Mouse (Mus musculus): ENCODE data around the gene Hcn1. TPM values are rescaled to one million over a fixed set of nuclear protein-coding genes. Genes with fewer than 3 reads are reported as not detected.
A peak's percentile ranks its signal among the peaks of the same experiment; 100 is the strongest.

The Hcn1 gene
- total and polyA plus RNA-seq, 3 experiments = 0.59 to 1.3 (median 1.2) TPM

DNA sequence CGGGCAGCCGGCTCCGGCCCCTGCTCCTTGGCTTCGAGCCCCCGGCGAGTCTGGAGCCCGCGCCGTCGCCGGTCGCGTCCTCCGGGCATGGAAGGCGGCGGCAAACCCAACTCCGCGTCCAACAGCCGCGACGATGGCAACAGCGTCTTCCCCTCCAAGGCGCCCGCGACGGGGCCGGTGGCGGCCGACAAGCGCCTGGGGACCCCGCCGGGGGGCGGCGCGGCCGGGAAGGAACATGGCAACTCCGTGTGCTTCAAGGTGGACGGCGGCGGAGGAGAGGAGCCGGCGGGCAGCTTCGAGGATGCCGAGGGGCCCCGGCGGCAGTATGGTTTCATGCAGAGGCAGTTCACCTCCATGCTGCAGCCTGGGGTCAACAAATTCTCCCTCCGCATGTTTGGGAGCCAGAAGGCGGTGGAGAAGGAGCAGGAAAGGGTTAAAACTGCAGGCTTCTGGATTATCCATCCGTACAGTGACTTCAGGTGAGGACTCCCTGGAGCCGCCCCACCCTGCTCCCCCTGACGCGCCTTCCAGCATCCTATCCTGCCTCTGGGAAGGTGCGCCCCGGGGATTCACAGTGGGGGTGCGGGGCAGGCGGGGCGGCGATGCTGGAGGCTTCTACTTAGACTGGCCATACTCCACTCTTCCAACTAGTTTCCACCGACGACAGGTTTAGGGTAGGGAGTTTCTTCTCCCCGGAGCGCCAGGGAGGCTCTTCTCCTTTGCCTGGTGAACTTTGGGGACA, 668 bp downstream of the Hcn1 start:
- Histone ChIP-seq H3K27ac (no peak overlapping the region), H3K4me3 (peak overlapping the region; percentile 34), H3K36me3 (ENCODE audit: control insufficient read depth, insufficient read depth, low read length) (no peaks in the 10 kb centered on the region), H3K9ac (ENCODE audit: low read depth, low read length) (no peak overlapping the region), H3K4me1 (ENCODE audit: control insufficient read depth, insufficient read depth, low read length) (no peaks in the 10 kb centered on the region), H3K79me2 (replicated peaks; ENCODE audit: control insufficient read depth, insufficient read depth, low read length) (no peaks in the 10 kb centered on the region), H3K27me3 (ENCODE audit: control insufficient read depth, insufficient read depth, low read length) (peaks cover 6% of the 10 kb centered on the region)
- intact Hi-C loops (cut with DNase I) = loop anchor here (2.0 to 10.0 kb wide), 3 partner anchors 202 to 750 kb away; no protein-coding TSS in a partner anchor
- WGBS = 2% methylated on average over 62 of the region's 62 CpGs
- DNase-seq = peak in 1 of 2 experiments; percentile 3
- TF ChIP-seq POLR2A (IDR thresholded peaks at IDR 0.05; ENCODE audit: insufficient read depth, low read depth, low read length) (no peak), CTCF (IDR thresholded peaks at IDR 0.05) (no peak), EP300 (IDR thresholded peaks at IDR 0.05; ENCODE audit: insufficient read depth, low read depth, low read length) (no peak)

DNA sequence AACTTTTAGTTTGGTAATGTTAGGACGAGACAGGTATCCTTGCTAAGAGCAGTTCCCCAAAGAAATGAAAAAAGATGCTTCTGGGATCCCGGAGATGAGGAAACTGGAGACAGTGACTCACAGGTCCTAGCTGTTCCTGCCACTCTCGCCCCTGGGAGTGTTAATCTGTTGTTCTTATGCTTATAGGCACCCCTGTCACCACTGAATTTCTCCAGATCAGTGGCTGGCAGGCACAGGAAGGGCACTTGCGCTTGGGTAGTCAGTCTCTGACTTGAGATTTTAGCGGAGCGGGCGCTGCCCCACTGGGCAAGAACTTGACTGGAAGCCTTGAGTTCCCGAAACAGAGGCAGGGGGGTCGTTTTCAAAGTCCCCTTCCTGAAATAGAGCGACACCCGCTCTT, 1.3 kb downstream of the Hcn1 start:
- DNase-seq = no peak
- WGBS = 15% methylated on average over 11 of the region's 11 CpGs
- Histone ChIP-seq H3K36me3 (ENCODE audit: control insufficient read depth, insufficient read depth, low read length) (no peaks in the 10 kb centered on the region), H3K4me3 (no peak overlapping the region), H3K4me1 (ENCODE audit: control insufficient read depth, insufficient read depth, low read length) (no peaks in the 10 kb centered on the region), H3K79me2 (replicated peaks; ENCODE audit: control insufficient read depth, insufficient read depth, low read length) (no peaks in the 10 kb centered on the region), H3K27me3 (ENCODE audit: control insufficient read depth, insufficient read depth, low read length) (peaks cover 6% of the 10 kb centered on the region), H3K9ac (ENCODE audit: low read depth, low read length) (no peak overlapping the region), H3K27ac (no peak overlapping the region)
- TF ChIP-seq POLR2A (IDR thresholded peaks at IDR 0.05; ENCODE audit: insufficient read depth, low read depth, low read length) (no peak), EP300 (IDR thresholded peaks at IDR 0.05; ENCODE audit: insufficient read depth, low read depth, low read length) (no peak)
- intact Hi-C loops (cut with DNase I) = loop anchor here (2.0 to 10.0 kb wide), 3 partner anchors 201 to 749 kb away; no protein-coding TSS in a partner anchor

- no peaks in the 10 kb centered on the region for H3K4me1 ChIP-seq (ENCODE audit: control insufficient read depth, insufficient read depth, low read length)
- H3K27ac ChIP-seq = no peak overlapping the region
- 24% methylated on average over 7 of the region's 7 CpGs for WGBS
- TF ChIP-seq EP300 (IDR thresholded peaks at IDR 0.05; ENCODE audit: insufficient read depth, low read depth, low read length) = no peak
- no peaks in the 10 kb centered on the region for H3K79me2 ChIP-seq (replicated peaks; ENCODE audit: control insufficient read depth, insufficient read depth, low read length)
- no peak overlapping the region for H3K4me3 ChIP-seq
- peaks cover 6% of the 10 kb centered on the region for H3K27me3 ChIP-seq (ENCODE audit: control insufficient read depth, insufficient read depth, low read length)
- intact Hi-C loops (cut with DNase I) = loop anchor here (5.0 to 10.0 kb wide), 2 partner anchors 201 to 748 kb away; no protein-coding TSS in a partner anchor
- H3K9ac ChIP-seq (ENCODE audit: low read depth, low read length) = no peak overlapping the region
- no peaks in the 10 kb centered on the region for H3K36me3 ChIP-seq (ENCODE audit: control insufficient read depth, insufficient read depth, low read length)
- no peak for DNase-seq
Observed at GRCm38 (mm10) chr13:117604073-117604472, 2.0 kb downstream of the Hcn1 start.

- Histone ChIP-seq H3K79me2 (replicated peaks; ENCODE audit: control insufficient read depth, insufficient read depth, low read length) (no peaks in the 10 kb centered on the region), H3K4me3 (no peak overlapping the region), H3K27ac (no peak overlapping the region), H3K4me1 (ENCODE audit: control insufficient read depth, insufficient read depth, low read length) (no peaks in the 10 kb centered on the region), H3K9ac (ENCODE audit: low read depth, low read length) (no peak overlapping the region), H3K27me3 (ENCODE audit: control insufficient read depth, insufficient read depth, low read length) (peaks cover 6% of the 10 kb centered on the region), H3K36me3 (ENCODE audit: control insufficient read depth, insufficient read depth, low read length) (no peaks in the 10 kb centered on the region)
- TF ChIP-seq CTCF (IDR thresholded peaks at IDR 0.05) (no peak), POLR2A (IDR thresholded peaks at IDR 0.05; ENCODE audit: insufficient read depth, low read depth, low read length) (no peak), EP300 (IDR thresholded peaks at IDR 0.05; ENCODE audit: insufficient read depth, low read depth, low read length) (no peak)
- WGBS = 72% methylated on average over 5 of the region's 5 CpGs
- DNase-seq = no peak
- intact Hi-C loops (cut with DNase I) = loop anchor here (5.0 to 10.0 kb wide), 2 partner anchors 200 to 747 kb away; no protein-coding TSS in a partner anchor
Observed at GRCm38 (mm10) chr13:117604971-117605750, 3.0 kb downstream of the Hcn1 start.

DNA sequence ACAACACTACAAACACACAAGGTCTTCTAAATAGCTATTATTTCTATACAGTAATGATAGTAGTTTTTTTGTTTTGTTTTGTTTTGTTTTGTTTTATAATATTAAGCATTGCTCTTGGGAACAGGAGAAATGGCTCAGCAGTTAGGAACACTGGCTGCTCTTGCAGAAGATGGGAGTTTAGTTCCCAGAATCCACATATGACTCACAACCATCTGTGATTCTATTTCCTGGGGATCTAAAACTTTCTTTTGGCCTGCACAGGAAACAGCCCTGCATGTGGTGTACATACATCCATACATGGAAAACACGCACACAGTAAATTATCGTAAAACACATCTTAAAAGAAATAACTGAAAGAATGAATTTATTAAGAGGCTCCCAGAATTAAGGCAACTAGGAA, 9.8 kb downstream of the Hcn1 start:
- DNase-seq = no peak
- H3K9ac ChIP-seq (ENCODE audit: low read depth, low read length) = no peak overlapping the region
- TF ChIP-seq CTCF (IDR thresholded peaks at IDR 0.05) (no peak), POLR2A (IDR thresholded peaks at IDR 0.05; ENCODE audit: insufficient read depth, low read depth, low read length) (no peak), EP300 (IDR thresholded peaks at IDR 0.05; ENCODE audit: insufficient read depth, low read depth, low read length) (no peak)
- 81% methylated on average over 2 of the region's 2 CpGs for WGBS
- H3K27me3 ChIP-seq (ENCODE audit: control insufficient read depth, insufficient read depth, low read length) = no peaks in the 10 kb centered on the region
- H3K4me1 ChIP-seq (ENCODE audit: control insufficient read depth, insufficient read depth, low read length) = no peaks in the 10 kb centered on the region
- intact Hi-C loops (cut with DNase I) = no loop called here
- H3K27ac ChIP-seq = no peak overlapping the region
- no peak overlapping the region for H3K4me3 ChIP-seq
- no peaks in the 10 kb centered on the region for H3K79me2 ChIP-seq (replicated peaks; ENCODE audit: control insufficient read depth, insufficient read depth, low read length)
- H3K36me3 ChIP-seq (ENCODE audit: control insufficient read depth, insufficient read depth, low read length) = no peaks in the 10 kb centered on the region

- Histone ChIP-seq H3K4me1 (ENCODE audit: control insufficient read depth, insufficient read depth, low read length) (no peaks in the 10 kb centered on the region), H3K9ac (ENCODE audit: low read depth, low read length) (no peak overlapping the region), H3K27me3 (ENCODE audit: control insufficient read depth, insufficient read depth, low read length) (no peaks in the 10 kb centered on the region), H3K4me3 (no peak overlapping the region), H3K79me2 (replicated peaks; ENCODE audit: control insufficient read depth, insufficient read depth, low read length) (no peaks in the 10 kb centered on the region), H3K36me3 (ENCODE audit: control insufficient read depth, insufficient read depth, low read length) (no peaks in the 10 kb centered on the region), H3K27ac (no peak overlapping the region)
- intact Hi-C loops (cut with DNase I) = no loop called here
- TF ChIP-seq POLR2A (IDR thresholded peaks at IDR 0.05; ENCODE audit: insufficient read depth, low read depth, low read length) (no peak), EP300 (IDR thresholded peaks at IDR 0.05; ENCODE audit: insufficient read depth, low read depth, low read length) (no peak), CTCF (IDR thresholded peaks at IDR 0.05) (no peak)
- DNase-seq = no peak
- WGBS = 76% methylated on average over 7 of the region's 7 CpGs
Observed at GRCm38 (mm10) chr13:117619544-117619943, 17.4 kb downstream of the Hcn1 start.
